ENCODE assay signal across 11 mouse cellular contexts in the genomic region with DNA sequence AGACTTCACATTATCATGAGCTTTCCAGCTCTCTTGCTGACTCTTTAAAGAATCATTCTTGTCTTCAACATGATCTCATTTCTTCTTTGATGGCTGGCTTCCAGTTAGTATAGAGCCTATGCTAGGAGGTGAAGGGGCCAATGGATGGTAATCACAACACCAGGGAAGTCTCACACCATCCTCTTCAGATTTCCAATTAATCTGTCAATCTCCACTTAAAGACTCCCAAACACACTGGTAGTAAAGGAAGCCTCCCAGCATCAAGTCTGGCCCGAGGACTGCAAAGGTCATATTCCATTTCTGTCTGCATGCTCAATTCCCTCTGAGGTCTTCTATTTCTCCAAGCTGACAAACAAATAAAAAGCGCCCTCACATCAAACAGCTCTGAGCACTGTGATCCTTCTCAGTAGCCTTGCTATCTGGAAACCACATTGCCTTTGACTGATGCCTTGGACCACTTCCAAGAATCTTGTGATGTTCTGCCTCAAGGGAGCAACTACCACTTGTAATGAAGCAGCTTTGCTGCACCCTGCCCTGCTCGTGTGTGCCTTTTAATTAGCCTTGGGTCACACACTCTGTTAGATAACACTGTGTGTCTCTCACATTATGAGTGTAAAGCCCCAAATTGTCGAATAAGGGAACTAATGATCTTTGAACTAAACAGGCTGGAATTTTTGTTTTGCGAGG.
DNase-seq lines count a peak whose midpoint lies in the region; ATAC-seq and TF ChIP-seq lines count a peak whose summit lies in the region.
"Had no signal": no experiment of that assay in that cellular context is flagged by ENCODE, and none has a peak within 500 bp of the region (broad histone marks: within the 10 kb centered on the region; RNA-seq: fewer than 3 reads in every experiment).

No protein-coding gene starts in this region.

- TF ChIP-seq CTCF in kidney, adult 2 months (conservative IDR thresholded peaks at IDR 0.05; ENCODE audit: insufficient read depth, insufficient read length, low read depth, low read length): no peak
- no peak for TF ChIP-seq CTCF in brain, embryonic 14.5 days (IDR thresholded peaks at IDR 0.05; ENCODE audit: borderline replicate concordance, extremely low read depth, insufficient read depth, insufficient read length)

- H3K27ac ChIP-seq in kidney, adult 2 months (ENCODE audit: insufficient read depth, low read depth, low read length): no peak overlapping the region
- no peak overlapping the region for H3K27ac ChIP-seq in hindbrain, embryonic 12.5 days
- H3K27ac ChIP-seq in midbrain, embryonic 15.5 days: no peak overlapping the region

- peak; percentile 4 for DNase-seq in kidney, adult 2 months
- DNase-seq in kidney, adult 11 months: no peak
- peak; percentile 96 for DNase-seq in brain, embryonic 14.5 days (ENCODE audit: low read depth)
- DNase-seq in urinary bladder, postnatal 4 days (ENCODE audit: low spot score in 2 of 2): no peak
- DNase-seq in Muller cell, postnatal 12 days (ENCODE audit: inconsistent ontology term): no peak
- DNase-seq in heart, postnatal 36 days: no peak
- DNase-seq: lung, postnatal 14 days; right cerebral cortex, postnatal 14 days had no signal

- no peaks in the 10 kb centered on the region for H3K27me3 ChIP-seq in kidney, adult 2 months (replicated peaks; ENCODE audit: control insufficient read depth, insufficient read depth, low read length)
- no peaks in the 10 kb centered on the region for H3K27me3 ChIP-seq in hindbrain, embryonic 12.5 days
- no peaks in the 10 kb centered on the region for H3K27me3 ChIP-seq in midbrain, embryonic 15.5 days (replicated peaks)
- H3K27me3 ChIP-seq: CH12.LX had no signal

- H3K9ac ChIP-seq in hindbrain, embryonic 12.5 days: no peak overlapping the region
- H3K9ac ChIP-seq in midbrain, embryonic 15.5 days: no peak overlapping the region

- no peaks in the 10 kb centered on the region for H3K9me3 ChIP-seq in hindbrain, embryonic 12.5 days (replicated peaks)
- H3K9me3 ChIP-seq in midbrain, embryonic 15.5 days: no peaks in the 10 kb centered on the region

- intact Hi-C loops in heart, postnatal 36 days (cut with DNase I): no loop called here

- no peak overlapping the region for H3K4me3 ChIP-seq in kidney, adult 2 months (ENCODE audit: insufficient read depth, low read depth, low read length)
- no peak overlapping the region for H3K4me3 ChIP-seq in hindbrain, embryonic 12.5 days
- H3K4me3 ChIP-seq in midbrain, embryonic 15.5 days: no peak overlapping the region

- peak; percentile 78 for ATAC-seq in hindbrain, embryonic 12.5 days (ENCODE audit: low FRiP score)
- ATAC-seq in midbrain, embryonic 15.5 days (replicated peaks): peak; percentile 97

- no peak overlapping the region for H3K4me2 ChIP-seq in hindbrain, embryonic 12.5 days (replicated peaks)
- H3K4me2 ChIP-seq in midbrain, embryonic 15.5 days: no peak overlapping the region

- H3K36me3 ChIP-seq in kidney, adult 2 months (ENCODE audit: control insufficient read depth, insufficient read depth, low read length): no peaks in the 10 kb centered on the region
- no peaks in the 10 kb centered on the region for H3K36me3 ChIP-seq in hindbrain, embryonic 12.5 days
- no peaks in the 10 kb centered on the region for H3K36me3 ChIP-seq in midbrain, embryonic 15.5 days (replicated peaks)

- no peak for TF ChIP-seq POLR2A in kidney, adult 2 months (IDR thresholded peaks at IDR 0.05; ENCODE audit: low read depth, low read length)
- TF ChIP-seq POLR2A in brain, embryonic 14.5 days (IDR thresholded peaks at IDR 0.05; ENCODE audit: borderline replicate concordance, extremely low read depth, insufficient read depth, insufficient read length, poor library complexity, severe bottlenecking): no peak

- 41% methylated on average over 5 of the region's 5 CpGs for WGBS in kidney, adult 2 months
- 44% methylated on average over 5 of the region's 5 CpGs for WGBS in hindbrain, embryonic 12.5 days
- WGBS in midbrain, embryonic 15.5 days: 28% methylated on average over 5 of the region's 5 CpGs

- H3K4me1 ChIP-seq in kidney, adult 2 months (ENCODE audit: control insufficient read depth, insufficient read depth, low read length): no peaks in the 10 kb centered on the region
- no peaks in the 10 kb centered on the region for H3K4me1 ChIP-seq in hindbrain, embryonic 12.5 days
- peaks cover 3% of the 10 kb centered on the region; the same call in 1 of the 2 replicates for H3K4me1 ChIP-seq in midbrain, embryonic 15.5 days

Comparison
In these comparisons a context has a peak if more than half of its experiments do, and no peak if none do; other contexts are left out.
1. DNase-seq: peak in kidney, adult 2 months (single experiment) and brain, embryonic 14.5 days (single experiment); none in kidney, adult 11 months (single experiment), urinary bladder, postnatal 4 days (0 of 2), Muller cell, postnatal 12 days (single experiment) and heart, postnatal 36 days (0 of 2).